Mouse (Mus musculus): Measurements from ENCODE around the gene Nrsn2. TPM values are rescaled to one million over a fixed set of nuclear protein-coding genes. Genes with fewer than 3 reads are reported as not detected.
A peak's percentile ranks its signal among the peaks of the same experiment; 100 is the strongest.

Gene Nrsn2
- polyA plus RNA-seq, 1 experiment from 2014 or later = not detected

- no peak for TF ChIP-seq CTCF (IDR thresholded peaks at IDR 0.05)
- no peak for TF ChIP-seq EP300 (IDR thresholded peaks at IDR 0.05)
- H3K4me1 ChIP-seq (ENCODE audit: insufficient read depth, low read depth, low read length) = 0 out of 2 replicates have a peak, but pooled peaks cover 5% of the 10 kb centered on the region
- H3K27ac ChIP-seq (ENCODE audit: low read length) = peak overlapping the region; percentile 33; the same call in 1 of the 2 replicates
- no peaks in the 10 kb centered on the region for H3K27me3 ChIP-seq (replicated peaks; ENCODE audit: insufficient read depth, low read length)
- H3K9ac ChIP-seq (replicated peaks; ENCODE audit: low read depth) = no peak overlapping the region
- no peaks in the 10 kb centered on the region for H3K36me3 ChIP-seq (ENCODE audit: insufficient read depth, low read length)
- WGBS = 22% methylated on average over 9 of the region's 9 CpGs
- no peak overlapping the region for H3K4me3 ChIP-seq (ENCODE audit: low read depth, low read length)
- DNase-seq (ENCODE audit: low spot score) (peak; percentile 60), ATAC-seq (no peak)
- no peaks in the 10 kb centered on the region for H3K9me3 ChIP-seq (ENCODE audit: low read length)
- H3K4me2 ChIP-seq (replicated peaks; ENCODE audit: low read depth, low read length) = no peak overlapping the region
These were observed 29.5 kb downstream of the Nrsn2 start for GRCm38 (mm10) chr2:152346776-152347465.

- Histone ChIP-seq H3K4me1 (ENCODE audit: insufficient read depth, low read depth, low read length) (0 out of 2 replicates have a peak, but pooled peaks cover 5% of the 10 kb centered on the region), H3K27ac (ENCODE audit: low read length) (no peak overlapping the region), H3K36me3 (ENCODE audit: insufficient read depth, low read length) (no peaks in the 10 kb centered on the region), H3K4me2 (replicated peaks; ENCODE audit: low read depth, low read length) (no peak overlapping the region), H3K4me3 (ENCODE audit: low read depth, low read length) (no peak overlapping the region), H3K9me3 (ENCODE audit: low read length) (no peaks in the 10 kb centered on the region), H3K9ac (replicated peaks; ENCODE audit: low read depth) (no peak overlapping the region), H3K27me3 (replicated peaks; ENCODE audit: insufficient read depth, low read length) (no peaks in the 10 kb centered on the region)
- 70% methylated on average over 6 of the region's 6 CpGs for WGBS
- ATAC-seq = no peak
- TF ChIP-seq EP300 (IDR thresholded peaks at IDR 0.05) (no peak), CTCF (IDR thresholded peaks at IDR 0.05) (no peak)
- no peak for DNase-seq (ENCODE audit: low spot score)
These were observed 31.0 kb downstream of the Nrsn2 start for GRCm38 (mm10) chr2:152345393-152345792.

- no peaks in the 10 kb centered on the region for H3K36me3 ChIP-seq (ENCODE audit: insufficient read depth, low read length)
- H3K4me2 ChIP-seq (replicated peaks; ENCODE audit: low read depth, low read length) = no peak overlapping the region
- H3K9ac ChIP-seq (replicated peaks; ENCODE audit: low read depth) = no peak overlapping the region
- TF ChIP-seq EP300 (IDR thresholded peaks at IDR 0.05) (no peak), CTCF (IDR thresholded peaks at IDR 0.05) (no peak)
- H3K4me3 ChIP-seq (ENCODE audit: low read depth, low read length) = no peak overlapping the region
- H3K4me1 ChIP-seq (ENCODE audit: insufficient read depth, low read depth, low read length) = 0 out of 2 replicates have a peak, but pooled peaks cover 5% of the 10 kb centered on the region
- ATAC-seq (no peak), DNase-seq (ENCODE audit: low spot score) (no peak)
- 63% methylated on average over 5 of the region's 5 CpGs for WGBS
- H3K9me3 ChIP-seq (ENCODE audit: low read length) = no peaks in the 10 kb centered on the region
- H3K27me3 ChIP-seq (replicated peaks; ENCODE audit: insufficient read depth, low read length) = no peaks in the 10 kb centered on the region
- H3K27ac ChIP-seq (ENCODE audit: low read length) = no peak overlapping the region
These were observed 31.5 kb downstream of the Nrsn2 start for GRCm38 (mm10) chr2:152344909-152345308.

GRCm38 (mm10) chr2:152344361-152344760 is 32.1 kb downstream of the Nrsn2 start:
- Histone ChIP-seq H3K4me3 (ENCODE audit: low read depth, low read length) (peak overlapping the region; percentile 51), H3K9ac (replicated peaks; ENCODE audit: low read depth) (no peak overlapping the region), H3K9me3 (ENCODE audit: low read length) (no peaks in the 10 kb centered on the region), H3K36me3 (ENCODE audit: insufficient read depth, low read length) (no peaks in the 10 kb centered on the region), H3K27me3 (replicated peaks; ENCODE audit: insufficient read depth, low read length) (no peaks in the 10 kb centered on the region), H3K4me2 (replicated peaks; ENCODE audit: low read depth, low read length) (peak overlapping the region; percentile 81), H3K27ac (ENCODE audit: low read length) (peak overlapping the region; percentile 81; the same call in 1 of the 2 replicates), H3K4me1 (ENCODE audit: insufficient read depth, low read depth, low read length) (0 out of 2 replicates have a peak, but pooled peaks cover 5% of the 10 kb centered on the region)
- DNase-seq (ENCODE audit: low spot score) = no peak
- ATAC-seq = peak; percentile 17
- 4% methylated on average over 10 of the region's 10 CpGs for WGBS
- no peak for TF ChIP-seq CTCF (IDR thresholded peaks at IDR 0.05)
- TF ChIP-seq EP300 (IDR thresholded peaks at IDR 0.05) = no peak

DNA sequence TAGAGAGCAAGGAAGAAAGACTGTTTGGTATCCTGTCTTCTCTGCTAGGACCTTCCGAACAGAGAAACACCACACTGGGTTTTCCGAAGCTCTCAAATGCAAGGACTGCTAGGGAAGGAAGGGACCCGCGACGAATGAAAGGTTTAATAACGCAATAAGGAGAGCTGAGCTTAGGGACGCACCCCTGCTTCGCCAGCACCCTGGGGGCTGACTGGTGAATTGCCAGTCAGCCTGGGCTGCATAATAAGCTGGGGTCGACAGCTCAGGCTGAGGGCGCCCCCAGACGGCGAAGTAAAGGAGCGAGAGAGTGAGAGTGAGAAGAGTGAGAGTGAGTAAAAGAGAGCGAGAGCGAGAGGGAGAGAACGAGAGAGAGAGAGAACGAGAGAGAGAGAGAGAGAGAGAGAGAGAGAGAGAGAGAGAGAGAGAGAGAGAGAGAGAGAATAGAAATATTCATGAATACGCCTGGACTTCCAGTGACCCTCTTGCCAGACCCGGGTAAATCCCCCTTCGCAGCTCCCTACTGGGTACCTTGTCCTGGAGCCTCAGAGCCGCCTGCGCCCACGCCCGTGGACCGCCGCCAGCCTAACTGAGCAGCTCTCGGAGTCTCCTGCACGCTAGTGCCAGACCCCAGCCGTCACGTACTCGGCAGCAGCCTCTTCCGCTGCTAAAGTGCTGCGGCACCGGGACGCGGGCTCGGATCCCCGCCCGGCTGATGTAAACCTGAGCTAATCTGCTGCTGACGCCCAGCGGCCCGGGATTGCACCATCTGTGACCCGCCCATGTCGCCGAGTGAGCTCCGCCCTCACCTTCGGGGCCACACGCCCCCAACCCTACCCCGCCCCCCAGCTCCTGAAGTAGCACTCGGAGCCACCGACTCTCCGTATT is 32.9 kb downstream of the Nrsn2 start, which contains the start of gene Trib3:
Gene Trib3 (minus strand): TSS at position 704 of the 885 bp plus-strand sequence.
- Histone ChIP-seq H3K36me3 (ENCODE audit: insufficient read depth, low read length) (no peaks in the 10 kb centered on the region), H3K27ac (ENCODE audit: low read length) (peak within 1 kb of the TSS; percentile 81), H3K9me3 (ENCODE audit: low read length) (no peaks in the 10 kb centered on the region), H3K4me2 (replicated peaks; ENCODE audit: low read depth, low read length) (peak within 1 kb of the TSS; percentile 81), H3K9ac (replicated peaks; ENCODE audit: low read depth) (peak within 1 kb of the TSS; percentile 51), H3K4me1 (ENCODE audit: insufficient read depth, low read depth, low read length) (0 out of 2 replicates have a peak, but pooled peaks cover 5% of the 10 kb centered on the region), H3K27me3 (replicated peaks; ENCODE audit: insufficient read depth, low read length) (no peaks in the 10 kb centered on the region), H3K4me3 (ENCODE audit: low read depth, low read length) (peak within 1 kb of the TSS; percentile 51)
- TF ChIP-seq EP300 (IDR thresholded peaks at IDR 0.05) (no peak; the same call in 1 of the 2 replicates), CTCF (IDR thresholded peaks at IDR 0.05) (peak; percentile 91)
- under 1% methylated on average over 46 of the region's 52 CpGs for WGBS
- ATAC-seq = peak; percentile 92
- DNase-seq (ENCODE audit: low spot score) = peak; percentile 94

DNA sequence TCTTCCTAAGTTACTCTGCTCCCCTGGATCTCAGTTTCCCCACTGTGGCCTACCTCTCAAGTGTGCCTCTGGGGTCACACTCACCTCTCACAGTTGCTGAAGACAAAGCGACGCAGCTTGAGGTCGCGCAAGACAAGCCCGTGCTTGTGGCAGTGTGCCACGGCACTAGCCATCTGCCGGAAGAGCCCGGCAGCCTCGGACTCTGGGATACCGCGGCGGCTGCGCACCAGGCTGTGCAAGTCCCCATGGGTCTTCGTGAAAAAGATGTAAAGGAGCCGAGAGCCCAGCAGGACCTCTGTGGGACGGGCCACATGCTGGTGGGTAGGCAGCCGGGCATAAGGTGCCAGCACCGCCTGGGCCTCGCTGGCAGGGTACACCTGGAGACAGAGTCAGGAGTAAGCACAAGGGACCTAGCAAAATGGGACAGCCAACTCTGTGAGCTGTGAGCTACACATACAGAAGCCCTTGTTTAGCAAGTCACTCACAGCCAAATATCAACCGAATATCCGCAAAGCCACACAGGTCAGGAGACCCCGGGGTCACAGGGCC is 36.7 kb downstream of the Nrsn2 start:
- no peak overlapping the region for H3K27ac ChIP-seq (ENCODE audit: low read length)
- H3K27me3 ChIP-seq (replicated peaks; ENCODE audit: insufficient read depth, low read length) = no peaks in the 10 kb centered on the region
- H3K4me1 ChIP-seq (ENCODE audit: insufficient read depth, low read depth, low read length) = no peaks in the 10 kb centered on the region
- no peak overlapping the region for H3K4me3 ChIP-seq (ENCODE audit: low read depth, low read length)
- no peak overlapping the region for H3K9ac ChIP-seq (replicated peaks; ENCODE audit: low read depth)
- ATAC-seq (no peak), DNase-seq (ENCODE audit: low spot score) (no peak)
- no peak overlapping the region for H3K4me2 ChIP-seq (replicated peaks; ENCODE audit: low read depth, low read length)
- 87% methylated on average over 22 of the region's 22 CpGs for WGBS
- H3K36me3 ChIP-seq (ENCODE audit: insufficient read depth, low read length) = no peaks in the 10 kb centered on the region
- H3K9me3 ChIP-seq (ENCODE audit: low read length) = no peaks in the 10 kb centered on the region
- no peak for TF ChIP-seq CTCF (IDR thresholded peaks at IDR 0.05)
- TF ChIP-seq EP300 (IDR thresholded peaks at IDR 0.05) = no peak

Measured in lung, postnatal 0 days (tissue).